Mouse (Mus musculus): ENCODE results near the gene Fam117b.
A peak's percentile ranks its signal among the peaks of the same experiment; 100 is the strongest.

Gene Fam117b

DNA sequence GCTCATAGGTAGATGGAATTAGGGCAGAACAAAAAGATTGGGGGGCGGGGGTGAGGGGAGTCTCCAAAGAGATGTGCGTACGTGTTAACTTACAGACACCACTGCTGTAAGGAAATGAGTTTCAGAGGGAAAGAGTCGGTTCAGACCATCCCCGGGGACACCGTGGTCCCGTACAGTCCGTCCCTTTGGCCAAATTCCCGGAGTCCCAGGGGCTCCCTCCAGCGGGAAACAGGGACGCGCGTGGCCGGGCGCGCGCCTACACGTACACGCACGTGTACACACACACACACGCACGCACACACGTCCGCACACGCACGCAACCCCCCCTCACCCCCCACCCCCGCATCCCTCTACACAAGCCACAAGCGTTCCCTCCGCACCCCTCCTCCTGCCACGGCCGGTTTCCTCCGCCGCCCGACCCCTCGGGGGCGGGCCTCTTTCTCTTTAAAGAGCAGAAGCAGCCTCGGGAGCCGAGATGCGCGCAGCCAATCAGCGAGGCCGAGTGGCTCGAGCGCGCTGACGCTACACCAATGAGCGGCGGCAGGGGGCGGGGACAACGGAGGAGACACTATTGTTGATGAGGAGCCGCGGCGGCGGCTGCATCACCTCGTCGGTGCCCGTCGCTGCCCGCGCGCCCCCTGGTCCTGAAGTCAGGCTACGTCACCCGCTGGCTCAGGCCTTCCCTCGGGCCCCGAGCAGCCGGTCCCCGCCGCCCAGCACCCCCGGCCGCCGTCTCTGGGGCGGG lies at the start of gene Fam117b:
Gene Fam117b, plus strand, starts transcription at position 594 of the 745 bp plus-strand sequence.
- peak; percentile 98 for DNase-seq (ENCODE audit: low spot score)

DNA sequence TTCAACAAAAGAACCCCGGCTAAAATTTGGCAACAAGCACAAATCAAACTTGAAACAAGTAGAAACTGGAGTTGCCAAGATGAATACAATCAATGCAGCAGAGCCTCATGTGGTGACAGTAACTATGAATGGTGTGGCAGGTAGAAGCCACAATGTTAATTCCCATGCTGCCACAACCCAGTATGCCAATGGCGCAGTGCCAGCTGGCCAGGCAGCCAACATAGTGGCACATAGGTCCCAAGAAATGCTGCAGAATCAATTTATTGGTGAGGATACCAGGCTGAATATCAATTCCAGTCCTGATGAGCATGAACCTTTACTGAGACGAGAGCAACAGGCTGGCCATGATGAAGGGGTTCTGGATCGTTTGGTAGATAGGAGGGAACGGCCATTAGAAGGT lies 44.8 kb upstream of the Fam117b start:
- DNase-seq (ENCODE audit: low spot score) = no peak

DNA sequence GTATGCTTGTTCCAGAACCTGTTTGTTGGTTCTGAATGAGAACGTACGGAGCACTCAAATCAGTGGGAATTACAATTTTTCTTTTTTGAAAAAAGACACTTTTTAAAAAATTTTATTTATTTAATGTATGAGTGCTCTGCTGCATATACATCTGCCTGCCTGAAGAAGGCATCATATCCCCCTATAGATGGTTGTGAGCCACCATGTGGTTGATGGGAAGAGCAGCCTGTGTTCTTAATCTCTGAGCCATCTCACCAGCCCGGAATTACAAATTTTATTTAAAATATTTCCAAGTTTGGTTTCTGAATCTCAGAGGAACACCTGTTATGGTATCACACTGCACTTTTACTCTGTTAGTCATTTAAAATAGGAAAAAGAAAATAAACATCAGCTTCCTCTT lies 38.8 kb upstream of the Fam117b start:
- DNase-seq (ENCODE audit: low spot score) = no peak

DNA sequence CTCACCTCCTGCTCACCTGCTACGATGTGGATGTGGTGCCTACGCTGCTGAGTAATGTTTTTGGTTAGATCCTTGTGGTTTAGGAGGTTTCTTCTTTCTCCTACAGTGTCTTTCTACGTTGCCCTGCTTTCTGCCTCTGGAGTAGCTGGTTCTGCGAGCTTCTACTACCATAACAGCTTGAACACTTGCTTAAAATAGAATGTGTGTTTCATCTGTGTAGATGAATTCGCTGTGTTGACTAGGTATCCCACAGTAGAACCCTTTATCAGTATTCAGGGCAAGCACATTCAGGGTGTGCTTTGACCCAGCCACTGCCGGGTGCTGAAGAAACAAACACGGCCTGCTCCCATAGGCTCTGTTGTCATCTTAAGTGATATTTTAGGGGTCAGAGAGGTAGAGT lies 34.7 kb upstream of the Fam117b start:
- DNase-seq (ENCODE audit: low spot score) = no peak

DNA sequence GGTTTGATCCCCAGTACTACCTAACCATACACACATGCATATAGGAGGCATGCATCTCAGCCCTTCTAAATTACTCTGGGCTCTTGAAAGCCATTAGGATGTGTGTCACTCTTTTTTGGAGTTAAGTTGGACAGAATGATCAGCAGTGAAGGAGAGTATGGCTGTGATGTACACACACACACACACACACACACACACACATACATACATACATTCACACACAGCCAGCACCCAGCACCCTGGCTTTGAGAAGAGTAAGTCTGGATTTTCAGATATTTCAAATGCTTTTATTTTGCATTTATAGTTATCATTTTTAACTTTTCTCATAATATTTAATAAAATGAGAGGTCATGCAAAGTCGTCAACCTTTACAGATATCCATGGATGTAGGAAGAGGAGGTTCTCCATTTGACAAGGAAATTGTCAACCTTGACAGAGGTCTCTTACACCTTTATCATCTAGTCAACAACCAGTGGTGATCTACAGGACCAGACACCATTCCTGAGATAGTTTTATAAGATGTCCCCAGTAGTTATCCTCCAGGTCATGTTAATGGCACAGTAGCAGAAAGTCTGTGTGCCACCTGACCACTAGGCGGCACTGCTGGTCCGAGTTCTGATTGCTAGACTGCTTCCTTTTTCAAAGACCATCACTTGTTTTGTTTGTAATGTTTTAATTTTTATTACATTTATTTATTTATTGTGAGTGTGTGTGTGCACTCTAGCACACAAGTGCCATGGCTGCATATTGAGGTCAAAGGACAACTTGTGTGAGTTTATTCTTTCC lies 29.3 kb upstream of the Fam117b start:
- peak; percentile 72 for DNase-seq (ENCODE audit: low spot score)

DNA sequence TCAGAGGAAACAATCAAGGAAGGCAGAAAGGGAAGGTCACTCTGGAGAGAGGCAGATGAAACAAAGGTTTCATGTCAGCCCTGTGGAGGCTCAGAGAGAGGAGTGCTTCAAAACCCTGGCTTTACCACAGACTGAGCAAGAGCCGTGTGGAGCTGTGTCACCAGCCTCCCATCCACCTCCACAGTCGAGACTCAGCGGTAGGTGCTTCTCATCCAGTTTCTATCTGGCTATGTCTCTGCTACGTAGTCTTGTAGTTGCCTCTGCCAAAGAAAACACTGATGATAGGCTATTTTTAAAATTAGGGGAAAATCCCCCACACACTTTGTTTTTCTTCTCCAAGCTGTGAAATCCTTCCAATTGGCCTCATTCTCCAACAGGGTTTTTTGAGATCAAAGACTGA lies 25.9 kb upstream of the Fam117b start:
- no peak for DNase-seq (ENCODE audit: low spot score)

DNA sequence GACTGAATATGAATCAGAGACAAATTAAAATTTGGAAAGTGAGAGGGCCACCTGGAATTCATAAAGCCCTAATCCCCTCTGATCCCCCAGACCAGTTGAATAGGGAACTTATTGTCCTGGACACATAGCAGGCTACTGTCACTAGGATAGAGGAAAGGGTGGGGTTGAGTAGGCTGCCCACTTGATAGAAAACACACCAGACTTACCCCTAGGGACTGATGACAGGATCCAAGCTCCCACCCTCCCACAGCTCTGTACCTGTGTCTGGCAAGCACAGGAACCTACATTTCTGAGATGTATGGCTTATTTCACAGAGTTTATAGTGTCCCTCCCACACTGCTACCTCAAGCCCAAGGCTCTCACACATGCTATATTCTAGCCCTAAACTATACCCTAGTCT lies 24.8 kb upstream of the Fam117b start:
- no peak for DNase-seq (ENCODE audit: low spot score)

DNA sequence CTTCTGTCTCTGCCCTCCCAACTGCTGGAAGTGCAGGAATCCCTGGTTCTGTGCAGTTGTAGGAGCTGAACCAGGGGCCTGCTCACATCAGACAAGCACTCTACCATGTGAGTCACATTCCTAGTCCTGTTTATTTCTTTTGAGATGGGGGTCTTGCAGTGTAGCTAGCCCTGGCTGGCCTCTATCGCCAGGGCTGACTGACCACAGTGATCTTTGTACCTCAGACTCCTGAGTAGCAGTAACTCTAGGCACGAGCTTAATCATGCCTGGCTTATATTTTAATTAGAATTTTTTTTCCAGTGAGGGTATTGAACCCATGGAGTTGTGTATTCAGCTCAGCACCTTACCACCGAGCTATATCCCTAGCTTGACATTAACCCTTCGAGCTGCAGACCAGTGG lies 21.6 kb upstream of the Fam117b start:
- no peak for DNase-seq (ENCODE audit: low spot score)

DNA sequence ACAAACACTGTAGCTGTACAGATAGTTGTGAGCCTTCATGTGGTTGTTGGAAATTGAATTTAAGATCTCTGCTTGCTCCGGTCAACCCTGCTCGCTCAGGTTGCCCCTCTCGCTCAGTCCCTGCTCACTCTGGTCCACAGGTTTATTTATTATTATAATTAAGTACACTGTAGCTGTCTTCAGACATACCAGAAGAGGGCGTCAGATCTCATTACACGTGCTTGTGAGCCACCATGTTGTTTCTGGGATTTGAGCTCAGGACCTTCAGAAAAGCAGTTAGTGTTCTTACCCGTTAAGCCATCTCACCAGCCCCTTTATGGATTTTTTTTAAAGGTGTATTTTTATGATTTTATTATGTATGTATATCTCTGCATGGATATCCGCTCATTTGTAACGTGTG lies 20.0 kb upstream of the Fam117b start:
- DNase-seq (ENCODE audit: low spot score) = no peak

DNA sequence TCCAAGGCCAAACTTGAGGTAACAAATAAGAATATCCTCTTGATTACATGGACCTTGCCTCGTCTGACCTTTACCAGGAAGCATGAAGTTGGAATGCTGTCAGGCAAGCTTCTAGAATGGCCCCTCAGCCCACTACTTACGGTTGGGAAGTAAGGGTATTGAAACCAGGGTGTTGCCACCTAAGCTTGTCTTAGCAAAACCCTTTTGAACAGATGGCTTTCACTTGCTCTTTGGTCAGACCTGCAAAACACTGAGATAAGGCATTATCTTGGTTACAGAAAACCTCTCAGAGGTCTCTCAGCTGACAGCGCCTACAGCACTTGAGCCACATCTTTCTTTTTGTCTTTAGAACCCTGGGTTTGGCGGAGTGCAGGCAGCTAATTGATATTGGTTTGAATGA lies 18.8 kb upstream of the Fam117b start:
- no peak for DNase-seq (ENCODE audit: low spot score)

DNA sequence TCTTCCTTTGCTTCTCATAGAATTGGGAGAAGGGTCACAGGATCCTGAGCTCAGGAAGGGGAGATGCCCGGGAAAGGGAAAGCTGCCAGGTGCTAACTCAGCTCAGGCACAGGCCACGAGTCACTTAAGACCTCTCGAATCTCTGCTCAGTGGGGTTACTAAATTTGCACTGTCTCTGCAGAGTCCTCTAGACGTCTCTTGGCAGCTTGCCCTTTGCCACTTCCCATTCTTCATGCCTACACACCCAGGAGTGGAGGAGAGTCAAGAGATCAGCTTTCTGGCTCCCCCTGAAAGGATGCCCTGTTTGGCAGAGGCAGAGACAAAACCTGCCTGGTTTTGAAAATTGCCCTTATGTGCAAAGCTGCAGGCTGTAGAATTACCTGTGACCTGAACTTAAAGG lies 17.4 kb upstream of the Fam117b start:
- peak; percentile 14 for DNase-seq (ENCODE audit: low spot score)

DNA sequence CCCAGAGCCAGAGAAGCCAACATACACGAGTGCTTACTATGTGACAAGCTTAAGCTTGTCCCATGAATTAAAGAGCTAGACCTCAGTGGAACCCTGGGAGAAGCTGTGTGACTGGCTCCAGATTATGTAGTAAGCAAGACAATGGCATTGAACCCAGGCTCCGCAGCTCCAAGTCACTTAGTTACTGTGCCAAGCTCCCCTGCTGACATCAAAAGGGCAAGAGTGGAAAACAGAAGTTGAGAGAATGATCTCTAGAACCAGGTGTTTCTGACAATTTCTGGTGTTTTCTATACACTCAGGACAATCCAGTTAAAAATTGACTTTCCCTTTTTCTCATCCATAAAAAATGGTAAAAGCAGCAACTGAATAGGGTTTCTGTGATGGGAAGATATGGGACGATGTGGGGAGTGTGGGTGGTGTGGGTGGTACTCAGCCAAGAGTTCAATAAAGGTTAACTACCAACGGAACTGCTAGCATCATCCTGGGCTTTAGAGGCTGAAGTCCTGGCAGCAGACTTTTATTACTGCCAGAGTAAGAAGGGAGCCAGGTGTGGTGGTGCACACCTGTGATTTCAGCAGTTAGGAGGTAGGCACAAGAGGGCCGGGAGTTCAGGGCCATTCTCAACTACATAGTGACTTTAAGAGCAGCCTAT lies 15.5 kb upstream of the Fam117b start:
- no peak for DNase-seq (ENCODE audit: low spot score)

DNA sequence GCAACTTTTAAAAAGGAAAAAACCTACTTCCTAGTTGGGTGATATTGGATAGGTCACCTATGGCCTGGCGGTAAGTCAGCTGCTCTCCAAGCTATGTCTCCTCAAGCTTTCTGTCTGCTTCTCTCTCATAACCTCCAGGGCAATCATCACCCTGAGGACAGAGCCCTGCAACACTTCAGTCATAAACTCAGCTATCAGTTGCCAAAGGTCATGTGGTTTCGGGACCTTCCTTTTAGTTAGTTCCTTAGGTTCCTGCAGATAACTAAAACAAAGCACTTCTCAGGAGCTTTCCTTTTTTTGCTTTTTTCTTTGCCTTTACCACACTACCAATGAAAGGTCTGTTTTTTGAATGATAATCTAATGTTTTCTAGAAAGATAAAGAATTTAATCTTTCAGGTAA lies 13.1 kb upstream of the Fam117b start:
- no peak for DNase-seq (ENCODE audit: low spot score)

DNA sequence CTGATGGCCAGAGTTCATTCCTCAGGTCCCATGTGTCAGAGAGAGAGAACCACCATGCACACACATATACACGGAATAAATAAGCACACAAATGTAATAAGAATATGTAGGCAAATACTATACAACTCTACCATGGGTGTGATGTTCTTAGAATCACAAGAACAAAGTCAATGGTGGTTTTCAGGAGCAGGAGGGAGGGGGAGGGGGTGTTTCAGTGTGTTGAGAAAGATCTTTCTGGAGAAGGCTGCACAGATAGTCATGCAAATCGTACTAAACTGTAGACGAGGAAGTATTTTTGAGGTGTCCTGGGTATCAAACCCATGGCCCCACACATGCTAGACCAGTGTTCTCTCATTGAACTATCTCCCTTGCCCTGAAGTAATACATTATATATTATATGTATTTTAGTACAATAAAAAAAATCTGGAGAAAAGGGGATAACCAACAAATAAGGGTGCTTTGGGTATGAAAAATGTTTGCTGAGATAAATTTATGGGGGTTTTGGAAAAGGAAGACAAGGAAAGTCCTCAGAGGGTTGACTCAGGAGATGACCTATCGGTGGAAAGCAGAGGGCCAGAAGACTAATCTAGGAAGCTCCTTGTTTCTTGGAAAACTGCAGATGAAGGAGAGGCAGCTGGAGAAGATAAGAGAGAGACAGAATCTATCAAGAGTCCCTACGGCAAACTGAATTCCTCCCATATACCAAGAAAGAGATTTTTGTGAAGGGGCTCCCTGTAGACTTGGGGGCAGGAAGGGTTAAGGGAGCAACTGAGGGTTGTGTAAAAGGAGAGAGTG lies 11.5 kb upstream of the Fam117b start:
- DNase-seq (ENCODE audit: low spot score) = no peak

DNA sequence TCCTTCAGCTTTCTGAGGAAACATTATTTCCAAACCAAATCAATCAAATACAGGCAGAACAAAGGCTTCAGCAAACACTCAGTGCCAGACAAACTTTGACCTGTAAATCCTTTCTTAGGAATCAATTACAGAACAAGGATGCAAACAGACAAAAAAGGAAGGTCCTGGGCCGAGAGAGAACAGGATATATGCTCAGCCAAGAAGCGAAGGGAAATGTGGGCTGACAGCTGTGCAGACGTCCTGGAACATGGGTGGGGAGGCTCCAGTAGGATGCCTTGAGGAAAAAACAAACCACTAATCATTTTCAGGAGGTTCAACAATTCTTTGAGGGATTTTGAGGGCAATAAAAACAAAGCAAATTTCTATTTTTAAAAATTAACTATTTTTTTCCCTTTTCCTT lies 10.2 kb upstream of the Fam117b start:
- DNase-seq (ENCODE audit: low spot score) = no peak

DNA sequence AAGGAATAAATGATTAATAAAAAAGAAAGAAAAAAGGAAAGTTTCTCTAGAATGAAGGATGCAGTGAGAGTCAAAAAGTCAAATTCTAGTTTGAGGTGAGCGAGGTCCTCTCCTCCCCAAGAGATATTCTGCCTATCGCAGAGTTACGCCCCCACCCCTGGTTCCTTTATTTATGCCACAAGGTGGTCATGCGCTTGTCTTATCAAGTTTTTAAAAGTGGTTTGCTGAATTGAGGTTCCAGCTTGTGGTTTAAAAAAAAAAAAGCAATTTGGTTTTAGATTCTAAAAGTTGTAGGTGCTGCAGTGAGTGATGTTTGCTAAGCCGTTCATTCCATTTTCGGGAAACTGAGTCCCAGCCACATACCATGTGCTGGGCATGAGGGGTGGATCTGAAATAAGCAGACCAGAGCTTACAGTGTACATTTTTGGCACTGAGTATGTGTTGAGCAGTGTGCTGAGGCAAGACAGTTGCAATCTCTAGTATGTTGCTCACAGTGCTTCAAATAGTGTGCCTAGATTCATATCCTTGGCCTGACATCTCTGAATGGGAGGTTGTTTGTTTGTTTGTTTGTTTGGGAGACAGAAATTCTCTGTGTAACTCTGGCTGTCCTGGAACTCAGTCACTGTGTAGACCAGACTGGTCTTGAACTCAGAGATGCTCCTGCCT lies 8.0 kb upstream of the Fam117b start:
- no peak for DNase-seq (ENCODE audit: low spot score)

DNA sequence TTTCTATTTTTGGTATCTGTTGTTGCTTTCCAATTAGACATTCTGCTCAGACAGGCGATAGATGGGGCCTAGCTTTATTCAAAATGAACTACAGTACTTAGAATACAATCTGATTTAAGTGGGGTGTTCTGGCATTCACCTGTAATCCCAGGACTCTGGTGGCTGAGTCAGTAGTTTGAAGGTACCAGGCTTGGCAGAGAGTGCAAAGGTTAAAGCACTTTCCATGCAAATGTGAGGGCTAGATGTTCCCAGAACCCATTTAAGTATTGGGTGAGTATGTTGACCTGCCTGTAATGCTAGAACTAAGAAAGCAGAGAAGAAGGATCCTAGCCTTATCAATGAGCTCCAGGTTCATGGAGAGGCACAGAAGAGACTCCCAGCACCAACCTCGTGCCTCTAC lies 6.9 kb upstream of the Fam117b start:
- no peak for DNase-seq (ENCODE audit: low spot score)

DNA sequence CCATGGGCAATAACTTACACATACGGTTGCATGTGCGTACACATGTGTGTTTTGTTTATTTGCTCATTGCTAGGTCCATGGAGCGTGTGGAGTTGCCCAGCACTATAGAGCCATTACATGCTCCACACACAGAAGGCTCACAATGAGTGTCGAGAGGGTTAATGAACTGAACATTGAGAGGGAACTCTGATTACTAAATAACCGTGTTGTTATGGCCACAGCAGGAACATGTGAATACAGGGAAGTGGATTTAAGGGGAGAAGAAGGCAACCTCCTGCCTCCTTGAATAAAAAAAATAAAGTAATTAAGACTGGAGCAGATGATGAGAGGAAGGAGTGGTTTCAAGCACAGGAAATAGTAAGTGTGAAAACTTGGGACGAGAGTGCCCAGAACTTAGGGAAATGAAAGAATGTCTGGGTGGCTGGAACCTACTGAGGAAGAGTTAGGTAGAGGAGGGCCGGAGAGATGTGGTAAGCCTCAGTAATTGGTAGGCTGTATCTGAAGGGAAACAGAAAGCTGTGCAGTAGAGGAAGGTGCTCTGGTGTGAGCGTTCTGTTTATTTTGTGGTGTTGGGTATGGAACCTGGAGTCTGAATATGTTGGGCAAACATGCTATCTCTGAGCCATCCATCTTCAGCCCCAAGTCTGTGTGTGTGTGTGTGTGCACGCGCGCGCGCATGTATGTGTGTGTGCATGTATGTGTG lies 5.8 kb upstream of the Fam117b start:
- no peak for DNase-seq (ENCODE audit: low spot score)

DNA sequence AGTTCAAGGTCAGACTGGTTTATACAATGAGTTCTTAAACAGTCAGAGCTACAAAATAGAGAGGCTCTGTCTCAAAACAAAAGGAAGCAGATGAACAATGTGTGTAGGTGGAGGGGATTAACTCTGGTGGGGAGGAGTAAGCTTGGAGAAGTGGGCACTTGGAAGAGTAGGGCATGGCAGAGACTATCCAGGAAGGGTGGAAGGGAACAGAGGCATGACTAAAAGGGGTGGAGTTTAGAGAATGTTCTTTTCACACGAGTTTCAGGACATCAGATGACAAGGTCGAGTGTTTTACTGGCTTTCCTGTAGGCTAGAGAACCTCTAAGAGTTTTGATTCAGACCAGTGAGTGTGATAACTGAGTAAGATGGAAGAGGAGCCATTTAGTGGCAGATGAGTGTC lies 5.1 kb upstream of the Fam117b start:
- no peak for DNase-seq (ENCODE audit: low spot score)

DNA sequence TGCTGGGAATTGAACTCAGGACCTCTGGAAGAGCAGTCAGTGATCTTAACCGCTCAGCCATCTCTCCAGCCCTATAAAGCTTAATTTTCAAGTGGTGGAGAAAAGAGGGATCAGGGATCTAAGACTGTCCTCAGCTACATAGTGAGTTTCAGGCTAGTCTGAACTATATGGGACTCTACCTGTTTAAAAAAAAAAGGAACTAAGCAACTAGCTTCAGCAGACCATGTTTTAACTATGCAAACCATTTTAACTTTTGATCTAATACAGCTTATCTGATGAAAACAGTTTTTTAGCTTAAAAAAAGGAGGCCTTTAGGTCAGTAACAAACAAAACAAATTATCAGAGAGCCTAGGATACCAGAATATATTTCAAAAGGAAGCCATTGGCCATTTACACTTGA lies 1.9 kb upstream of the Fam117b start:
- DNase-seq (ENCODE audit: low spot score) = no peak

DNA sequence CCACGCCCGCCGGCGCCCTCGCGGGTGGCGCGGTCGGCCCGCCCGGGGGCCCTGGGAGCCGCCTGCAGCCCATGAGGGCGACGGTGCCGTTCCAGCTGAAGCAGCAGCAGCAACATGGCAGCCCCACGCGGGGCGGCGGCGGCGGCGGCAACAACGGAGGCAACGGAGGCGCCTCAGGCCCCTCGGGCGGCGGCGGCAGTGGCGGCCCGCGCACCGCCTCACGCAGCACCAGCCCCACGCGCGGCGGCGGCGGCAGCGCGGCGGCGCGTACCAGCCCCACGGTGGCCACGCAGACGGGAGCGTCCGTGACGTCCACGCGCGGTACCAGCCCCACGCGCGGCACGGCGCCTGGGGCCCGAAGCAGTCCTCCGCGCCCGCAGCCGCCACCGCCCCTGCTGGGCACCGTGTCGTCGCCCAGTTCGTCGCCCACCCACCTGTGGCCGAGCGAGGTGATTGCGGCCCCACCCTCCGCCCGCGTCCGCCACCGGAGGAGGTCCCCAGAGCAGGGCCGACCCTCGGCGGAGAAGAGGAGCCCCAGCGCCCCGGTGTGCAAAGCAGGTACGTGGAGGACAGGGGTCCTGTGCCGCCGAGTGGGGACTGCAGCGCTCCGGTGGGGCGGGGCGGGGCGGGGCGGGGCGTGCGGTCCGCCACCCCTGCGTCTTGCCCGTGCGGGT lies 526 bp downstream of the Fam117b start:
- DNase-seq (ENCODE audit: low spot score) = peak; percentile 46
